Mouse (Mus musculus) MEL (cell line): Measurements from ENCODE around the gene Zfp553.

Experiments used
- CHD2 ChIP-seq: IDR thresholded peaks from 2 replicates; pipeline ENCODE4 v1.6.1; 2011; ENCODE audit warnings: low read length, improper control_type of control experiment
- TBP ChIP-seq: IDR thresholded peaks from 2 replicates; pipeline ENCODE4 v1.8.0; 2011; ENCODE audit warnings: low read depth, low read length, improper control_type of control experiment
- ZKSCAN1 ChIP-seq: IDR thresholded peaks from 2 replicates; pipeline ENCODE4 v1.6.1; 2012; ENCODE audit warnings: low read depth, mild to moderate bottlenecking, inconsistent platforms, low read length, improper control_type of control experiment, moderate library complexity

- TF ChIP-seq TBP (no peak), CHD2 (no peak), ZKSCAN1 (no peak)
Measured at GRCm38 (mm10) chr7:127207374-127208294, 25.2 kb upstream of the Zfp553 start.
